Mouse (Mus musculus) embryonic facial prominence, embryonic 11.5 days (tissue): ENCODE measurements at regions not wholly inside any gene's neighbourhood (a gene's known extent, or its start where the extent isn't known, plus 50 kb on each side); places are given as distances from the start of the nearest gene placed in this dataset.

ENCODE experiments used
- ATAC-seq: fragments of 200-750 bp; cut with Nextera tagmentation; replicated peaks from 2 replicates; pipeline ENCODE4 v1.8.0; 2017; ENCODE audit warnings: low read depth; ENCODE audit not compliant: insufficient number of reproducible peaks, low FRiP score, low TSS enrichment
- DNase-seq: peaks from one replicate; pipeline ENCODE4 v3.0.0-alpha.2; 2015; ENCODE audit warnings: low spot score
- H3K27ac ChIP-seq: fragments of 300-500 bp; sonication (generic); replicated peaks from 2 replicates; pipeline ENCODE4 v1.5.1; 2014; ENCODE audit warnings: mild to moderate bottlenecking, low read depth, low read length, control low read depth
- H3K27me3 ChIP-seq: fragments of 300-500 bp; sonication (generic); 2 replicates; pipeline ENCODE4 v1.6.1; 2014; ENCODE audit warnings: mild to moderate bottlenecking, low read length, moderate library complexity, mixed read lengths; ENCODE audit not compliant: control insufficient read depth, insufficient read depth
- H3K36me3 ChIP-seq: fragments of 300-500 bp; sonication (generic); replicated peaks from 2 replicates; pipeline ENCODE4 v1.6.1; 2014; ENCODE audit warnings: low read depth, mild to moderate bottlenecking, low read length, moderate library complexity, mixed read lengths; ENCODE audit not compliant: control insufficient read depth, insufficient read depth
- H3K4me1 ChIP-seq: fragments of 300-500 bp; sonication (generic); 2 replicates; pipeline ENCODE4 v1.6.1; 2014; ENCODE audit warnings: low read length, mixed read lengths; ENCODE audit not compliant: control insufficient read depth, insufficient read depth
- H3K4me2 ChIP-seq: fragments of 300-500 bp; sonication (generic); 2 replicates; pipeline ENCODE4 v1.6.1; 2014; ENCODE audit warnings: low read depth, mild to moderate bottlenecking, control low read depth, low read length, moderate library complexity
- H3K4me3 ChIP-seq: fragments of 300-500 bp; sonication (generic); 2 replicates; pipeline ENCODE4 v1.5.1; 2014; ENCODE audit warnings: low read depth, low read length, control low read depth
- H3K9ac ChIP-seq: fragments of 300-500 bp; sonication (generic); replicated peaks from 2 replicates; pipeline ENCODE4 v1.6.1; 2014; ENCODE audit warnings: mild to moderate bottlenecking, control low read depth, low read length
- H3K9me3 ChIP-seq: fragments of 300-500 bp; sonication (generic); replicated peaks from 2 replicates; pipeline ENCODE4 v1.6.1; 2016; ENCODE audit warnings: mild to moderate bottlenecking, low read length, inconsistent platforms, mixed read lengths; ENCODE audit not compliant: control insufficient read depth
- WGBS: fragments of 180-500 bp; shearing (Covaris S2); extraction: QIAGEN DNeasy Blood & Tissue Kit; methylation state at CpG from one replicate; pipeline ENCODE4 v1.1.7; 2014; 5-methylcytosine and 5-hydroxymethylcytosine counted together

- no peak for DNase-seq
- WGBS = 71% methylated on average over 8 of the region's 8 CpGs
- Histone ChIP-seq H3K27ac (no peak overlapping the region), H3K9ac (no peak overlapping the region), H3K4me3 (no peak overlapping the region), H3K4me2 (no peak overlapping the region), H3K4me1 (no peaks in the 10 kb centered on the region), H3K27me3 (no peaks in the 10 kb centered on the region), H3K9me3 (no peaks in the 10 kb centered on the region), H3K36me3 (no peaks in the 10 kb centered on the region)
- no peak for ATAC-seq
Observed at GRCm38 (mm10) chr2:131801212-131801611, 58.3 kb downstream of the Erv3 start.

GRCm38 (mm10) chr2:131800126-131800894 is 59.2 kb downstream of the Erv3 start:
- WGBS = 92% methylated on average over 8 of the region's 8 CpGs
- Histone ChIP-seq H3K9me3 (no peaks in the 10 kb centered on the region), H3K4me1 (no peaks in the 10 kb centered on the region), H3K9ac (no peak overlapping the region), H3K36me3 (no peaks in the 10 kb centered on the region), H3K4me3 (no peak overlapping the region), H3K27ac (no peak overlapping the region), H3K27me3 (no peaks in the 10 kb centered on the region), H3K4me2 (no peak overlapping the region)
- no peak for ATAC-seq
- DNase-seq = no peak

GRCm38 (mm10) chr2:131799486-131799885 is 60.1 kb downstream of the Erv3 start:
- no peak for DNase-seq

GRCm38 (mm10) chr2:131797001-131797693 is 62.4 kb downstream of the Erv3 start:
- Histone ChIP-seq H3K9me3 (no peaks in the 10 kb centered on the region), H3K4me2 (no peak overlapping the region), H3K27ac (no peak overlapping the region), H3K9ac (no peak overlapping the region), H3K4me1 (no peaks in the 10 kb centered on the region), H3K4me3 (no peak overlapping the region), H3K36me3 (no peaks in the 10 kb centered on the region), H3K27me3 (no peaks in the 10 kb centered on the region)
- no peak for ATAC-seq
- no peak for DNase-seq
- 84% methylated on average over 9 of the region's 9 CpGs for WGBS

More at GRCm38 (mm10) chr2:131799486-131799885, 60.1 kb downstream of the Erv3 start:
- Histone ChIP-seq H3K9me3 (no peaks in the 10 kb centered on the region), H3K4me3 (no peak overlapping the region), H3K27ac (no peak overlapping the region), H3K36me3 (no peaks in the 10 kb centered on the region), H3K9ac (no peak overlapping the region), H3K4me2 (no peak overlapping the region), H3K4me1 (no peaks in the 10 kb centered on the region), H3K27me3 (no peaks in the 10 kb centered on the region)
- ATAC-seq = no peak
- 86% methylated on average over 7 of the region's 7 CpGs for WGBS

- H3K27ac ChIP-seq = no peak overlapping the region
- no peak overlapping the region for H3K4me3 ChIP-seq
- H3K36me3 ChIP-seq = no peaks in the 10 kb centered on the region
- H3K4me1 ChIP-seq = no peaks in the 10 kb centered on the region
- no peak overlapping the region for H3K9ac ChIP-seq
- H3K9me3 ChIP-seq = no peaks in the 10 kb centered on the region
- 84% methylated on average over 1 of the region's 1 CpGs for WGBS
- ATAC-seq (no peak), DNase-seq (no peak)
- H3K4me2 ChIP-seq = no peak overlapping the region
- H3K27me3 ChIP-seq = no peaks in the 10 kb centered on the region
Observed at GRCm38 (mm10) chr2:131775381-131775780, 84.2 kb downstream of the Erv3 start.

- ATAC-seq = no peak
- Histone ChIP-seq H3K4me2 (no peak overlapping the region), H3K27me3 (no peaks in the 10 kb centered on the region), H3K4me3 (no peak overlapping the region), H3K27ac (no peak overlapping the region), H3K9me3 (no peaks in the 10 kb centered on the region), H3K4me1 (no peaks in the 10 kb centered on the region), H3K36me3 (no peaks in the 10 kb centered on the region), H3K9ac (no peak overlapping the region)
- no peak for DNase-seq
- 77% methylated on average over 4 of the region's 4 CpGs for WGBS
Observed at GRCm38 (mm10) chr2:131773691-131774090, 85.9 kb downstream of the Erv3 start.

GRCm38 (mm10) chr2:131772163-131772562 is 87.4 kb downstream of the Erv3 start:
- no peak overlapping the region for H3K4me2 ChIP-seq
- H3K9me3 ChIP-seq = no peaks in the 10 kb centered on the region
- no peaks in the 10 kb centered on the region for H3K4me1 ChIP-seq
- DNase-seq (no peak), ATAC-seq (no peak)
- 82% methylated on average over 5 of the region's 5 CpGs for WGBS
- no peak overlapping the region for H3K27ac ChIP-seq
- no peak overlapping the region for H3K4me3 ChIP-seq
- H3K27me3 ChIP-seq = no peaks in the 10 kb centered on the region
- no peaks in the 10 kb centered on the region for H3K36me3 ChIP-seq
- no peak overlapping the region for H3K9ac ChIP-seq

- no peak overlapping the region for H3K9ac ChIP-seq
- no peak overlapping the region for H3K4me2 ChIP-seq
- no peak overlapping the region for H3K27ac ChIP-seq
- no peaks in the 10 kb centered on the region for H3K36me3 ChIP-seq
- no peaks in the 10 kb centered on the region for H3K9me3 ChIP-seq
- no peak for ATAC-seq
- DNase-seq = peak; percentile 73
- no peaks in the 10 kb centered on the region for H3K27me3 ChIP-seq
- H3K4me1 ChIP-seq = no peaks in the 10 kb centered on the region
- no peak overlapping the region for H3K4me3 ChIP-seq
- WGBS = 57% methylated on average over 5 of the region's 5 CpGs
Observed at GRCm38 (mm10) chr2:131770852-131771251, 88.7 kb downstream of the Erv3 start.
